Mouse (Mus musculus): ENCODE data around the gene Cpne6.

- peak; percentile 85 for TF ChIP-seq CTCF (IDR thresholded peaks at IDR 0.05; ENCODE audit: low read depth, low read length)
- no peak for TF ChIP-seq POLR2A (IDR thresholded peaks at IDR 0.05; ENCODE audit: insufficient read depth, low read length)
- TF ChIP-seq EP300 (IDR thresholded peaks at IDR 0.05; ENCODE audit: insufficient read depth, low read depth, low read length): no peak
Measured at GRCm38 (mm10) chr14:55536116-55536745, 26.0 kb downstream of the Cpne6 start.
